Mouse (Mus musculus): ENCODE measurements at regions not wholly inside any gene's neighbourhood (a gene's known extent, or its start where the extent isn't known, plus 50 kb on each side); places are given as distances from the start of the nearest gene placed in this dataset.

DNA sequence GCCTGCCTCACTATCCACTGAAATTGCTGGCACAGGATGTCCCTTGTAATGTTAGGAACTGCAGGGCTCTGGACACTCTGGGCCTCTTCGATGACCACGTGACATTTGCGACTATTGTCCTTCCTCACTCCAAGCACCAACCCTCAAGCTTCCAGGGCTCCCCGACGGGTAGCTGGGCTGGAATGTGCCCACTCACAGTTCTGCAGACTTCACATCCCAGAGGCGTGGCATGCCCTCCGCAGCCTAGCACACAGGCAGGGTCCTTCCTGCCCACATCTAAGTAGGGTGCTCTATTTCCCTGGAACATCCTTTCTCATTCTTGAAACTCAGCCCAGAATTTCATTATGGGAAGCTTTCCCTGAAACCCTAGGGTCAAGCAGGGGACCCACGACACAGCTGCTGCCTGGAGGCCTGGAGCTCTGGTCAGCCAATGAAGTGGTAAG, 95.2 kb upstream of the Spred2 start:
- DNase-seq (ENCODE audit: low spot score): no peak

GRCm38 (mm10) chr11:19829564-19830279, 94.5 kb upstream of the Spred2 start:
- no peak for DNase-seq (ENCODE audit: low spot score)

GRCm38 (mm10) chr11:19830280-19831062, 93.7 kb upstream of the Spred2 start:
- DNase-seq (ENCODE audit: low spot score): peak; percentile 67

DNA sequence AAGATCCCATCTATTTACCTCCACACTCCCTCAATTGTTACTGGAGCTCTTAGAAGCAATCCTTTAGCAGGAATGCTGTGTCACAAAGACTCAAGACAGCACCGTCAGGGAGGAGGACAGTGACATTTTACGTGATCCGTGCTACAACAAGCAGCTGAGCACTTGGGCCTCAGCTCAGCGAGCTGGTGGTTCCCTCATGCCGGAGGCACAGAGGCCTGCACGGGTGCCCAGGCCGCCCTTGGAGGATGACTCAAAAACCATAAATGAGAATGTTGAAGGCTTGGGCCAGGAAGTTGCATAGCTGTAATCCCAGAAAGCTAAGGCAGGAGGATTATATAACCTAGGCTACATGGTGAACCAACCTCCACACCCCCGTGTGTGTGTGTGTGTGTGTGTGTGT, 89.6 kb upstream of the Spred2 start:
- no peak for DNase-seq (ENCODE audit: low spot score)

DNA sequence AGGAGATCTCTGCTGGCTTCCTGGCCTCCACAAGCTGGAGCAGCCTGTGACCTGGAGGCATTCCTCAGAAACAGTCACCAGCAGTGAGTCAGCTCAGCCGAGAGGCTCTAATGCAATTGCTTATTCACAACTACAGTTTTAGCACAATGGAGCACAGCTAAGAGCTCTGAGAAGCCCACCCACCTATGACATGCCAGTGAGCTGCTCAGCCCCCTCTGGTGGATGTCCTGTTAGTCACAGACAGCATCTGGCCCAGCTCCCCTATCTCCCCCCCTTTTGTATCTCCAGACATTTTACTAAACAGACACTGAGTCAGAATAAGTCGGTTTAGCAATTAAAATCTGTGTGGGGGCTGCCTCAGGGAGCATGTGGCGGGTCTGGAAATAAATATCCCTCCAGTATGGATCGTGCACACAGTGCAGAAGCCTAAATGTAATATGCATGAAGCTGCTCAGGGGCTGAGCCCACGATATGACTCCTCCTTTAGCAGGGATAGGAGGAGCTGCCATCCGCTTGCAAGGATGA, 88.9 kb upstream of the Spred2 start:
- DNase-seq (ENCODE audit: low spot score): no peak

DNA sequence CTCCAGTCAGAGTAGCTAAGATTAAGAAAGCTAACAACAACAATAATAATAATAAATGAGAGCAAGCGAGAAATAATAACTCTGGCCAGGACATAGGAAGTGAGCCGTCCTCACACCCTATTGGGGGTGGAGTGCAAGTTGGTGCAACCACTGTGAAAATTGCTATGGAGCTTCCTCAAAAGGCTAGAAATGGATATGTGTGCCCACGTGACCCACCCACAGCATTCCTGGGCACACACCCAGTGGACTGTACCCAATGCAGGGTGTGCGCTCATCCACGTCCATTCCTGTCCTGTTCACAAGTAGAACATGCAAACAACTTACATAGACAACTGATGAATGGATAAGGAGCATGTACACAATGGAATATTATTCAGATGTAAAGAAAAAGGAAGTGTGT, 85.2 kb upstream of the Spred2 start:
- no peak for DNase-seq (ENCODE audit: low spot score)

GRCm38 (mm10) chr11:19843084-19843483, 81.1 kb upstream of the Spred2 start:
- no peak for DNase-seq (ENCODE audit: low spot score)

DNA sequence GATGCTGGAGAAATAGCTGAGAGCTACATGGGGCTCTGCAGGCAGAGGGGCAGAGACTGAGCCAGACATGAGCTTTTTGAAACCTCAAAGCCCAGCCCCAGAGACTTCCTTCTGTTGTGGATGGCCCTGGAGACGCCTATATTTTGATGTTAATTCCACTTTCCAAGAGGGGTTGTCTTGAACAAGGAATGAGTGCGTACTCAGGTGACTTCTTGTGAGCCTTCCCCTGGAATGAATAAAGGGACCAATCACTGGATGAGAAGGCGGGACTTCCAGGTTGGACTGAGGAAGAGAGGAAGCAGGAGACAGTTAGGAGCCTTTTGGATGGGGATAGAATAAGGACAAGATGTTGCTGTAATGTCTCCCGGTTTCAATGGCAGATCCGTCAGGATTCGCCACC, 76.3 kb upstream of the Spred2 start:
- no peak for DNase-seq (ENCODE audit: low spot score)

GRCm38 (mm10) chr11:19848412-19848811, 75.8 kb upstream of the Spred2 start:
- no peak for DNase-seq (ENCODE audit: low spot score)

GRCm38 (mm10) chr11:19849347-19849811, 74.8 kb upstream of the Spred2 start:
- no peak for DNase-seq (ENCODE audit: low spot score)

- no peak for DNase-seq (ENCODE audit: low spot score)
Measured at GRCm38 (mm10) chr11:19849844-19850420, 74.2 kb upstream of the Spred2 start.

DNA sequence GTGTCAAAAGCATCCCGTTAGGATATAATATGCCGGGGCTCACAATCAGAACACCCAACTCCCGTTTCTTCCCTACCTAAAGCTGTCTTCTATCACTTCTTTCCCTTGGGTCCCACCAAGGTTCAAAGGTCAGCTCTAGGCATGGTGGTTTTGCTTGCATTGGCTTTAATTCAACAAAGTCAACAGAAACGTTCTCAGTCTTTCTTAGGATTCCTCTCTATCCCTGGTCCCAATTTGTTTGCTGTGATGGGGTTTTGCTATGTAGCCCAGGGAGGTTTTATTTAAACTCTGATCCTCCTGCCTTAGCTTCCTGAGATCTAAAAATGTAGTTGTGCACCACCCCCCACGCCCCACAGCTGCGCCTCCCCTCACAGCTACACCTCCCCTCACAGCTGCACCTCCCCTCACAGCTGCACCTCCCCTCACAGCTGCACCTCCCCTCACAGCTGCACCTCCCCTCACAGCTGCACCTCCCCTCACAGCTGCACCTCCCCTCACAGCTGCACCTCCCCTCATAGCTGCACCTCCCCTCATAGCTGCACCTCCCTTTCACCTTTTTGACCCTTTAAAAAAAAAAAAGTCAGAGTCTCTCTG, 73.1 kb upstream of the Spred2 start:
- DNase-seq (ENCODE audit: low spot score): no peak

- no peak for DNase-seq (ENCODE audit: low spot score)
Measured at GRCm38 (mm10) chr11:19861596-19861995, 62.6 kb upstream of the Spred2 start.

DNA sequence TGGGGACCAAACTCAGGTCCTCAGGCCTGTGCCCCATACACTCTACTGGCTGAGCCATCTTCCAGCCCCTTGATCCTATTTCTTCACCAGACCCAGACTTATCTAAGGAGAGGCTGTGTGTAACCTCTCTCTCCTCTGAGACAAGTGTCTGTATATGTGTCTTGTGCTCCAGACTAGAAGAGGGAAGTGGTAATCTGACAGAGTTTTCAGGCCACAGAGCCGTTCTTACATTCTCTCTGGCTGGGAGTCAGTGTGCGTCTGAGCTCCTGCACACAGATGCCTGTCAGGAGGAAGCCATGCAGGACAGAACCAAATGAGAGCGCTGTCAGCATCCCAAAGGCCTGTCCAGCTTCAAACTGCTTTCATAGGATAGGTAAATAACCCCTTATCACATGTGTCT, 60.8 kb upstream of the Spred2 start:
- DNase-seq (ENCODE audit: low spot score): no peak

GRCm38 (mm10) chr11:19866262-19866661, 57.9 kb upstream of the Spred2 start:
- no peak for DNase-seq (ENCODE audit: low spot score)

GRCm38 (mm10) chr11:19869671-19870070, 54.5 kb upstream of the Spred2 start:
- DNase-seq (ENCODE audit: low spot score): no peak

DNA sequence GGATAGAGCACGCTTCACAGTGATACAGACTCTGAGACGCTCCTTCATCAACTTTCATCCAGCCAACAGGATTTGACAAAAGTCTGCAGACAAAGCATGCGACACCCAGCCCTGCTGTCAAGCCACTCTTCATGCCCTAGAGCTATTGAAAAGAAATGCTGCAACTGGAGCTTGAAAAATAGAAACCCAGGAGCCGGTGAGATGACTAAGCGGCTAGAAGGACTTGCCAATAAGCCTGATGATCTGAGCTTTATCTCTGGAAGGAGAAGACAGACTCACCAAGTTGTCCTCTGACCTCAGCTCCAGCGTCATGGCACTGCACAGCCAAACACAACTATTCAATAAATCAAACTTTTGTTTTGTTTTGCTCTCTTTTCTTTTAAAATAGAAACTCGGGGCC, 54.0 kb upstream of the Spred2 start:
- no peak for DNase-seq (ENCODE audit: low spot score)

DNA sequence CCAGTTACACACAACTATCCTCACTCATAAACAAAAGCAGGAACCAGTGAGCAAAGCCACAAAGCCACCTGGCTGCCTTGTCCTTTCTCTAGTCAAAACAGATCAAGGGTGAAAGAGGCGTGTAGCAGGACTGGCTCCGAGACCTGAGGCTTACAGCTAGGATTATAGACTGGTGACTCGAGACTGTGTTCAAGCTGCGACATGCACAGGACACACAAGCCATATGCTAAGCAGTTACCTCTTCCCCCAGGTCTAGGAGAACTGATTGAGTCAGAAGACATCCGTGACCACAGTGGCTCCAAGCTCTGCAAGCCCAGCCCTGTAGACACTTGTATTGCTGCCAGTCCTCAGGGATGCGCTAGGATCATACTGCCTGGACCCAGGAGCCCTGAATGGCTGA, 50.4 kb upstream of the Spred2 start:
- no peak for DNase-seq (ENCODE audit: low spot score)

Measured in T-cell, adult 2 months (primary cell).